In the genomic region with DNA sequence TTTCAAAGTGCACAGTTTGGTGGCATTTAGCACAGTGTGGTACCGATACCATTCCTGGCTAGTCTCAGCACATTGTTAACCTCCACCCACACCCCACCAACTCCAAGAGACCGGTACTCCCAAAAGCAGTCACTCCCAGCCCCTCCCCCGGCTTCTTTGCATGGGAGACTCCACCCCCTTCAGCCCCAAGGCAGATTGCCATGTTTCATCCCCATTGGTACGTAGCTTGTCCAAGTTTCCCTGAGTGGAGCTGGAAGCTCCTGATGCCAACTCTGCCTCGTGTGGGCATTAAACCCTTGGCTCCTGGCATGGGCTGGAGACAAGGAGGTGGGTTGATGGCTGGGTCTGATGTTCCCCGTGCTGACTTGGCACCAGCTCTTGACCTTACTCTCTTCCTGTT, we compare ENCODE assay signal across 15 mouse cellular contexts.
DNase-seq lines count a peak whose midpoint lies in the region; TF ChIP-seq lines count a peak whose summit lies in the region.
"Had no signal": no experiment of that assay in that cellular context is flagged by ENCODE, and none has a peak within 500 bp of the region (broad histone marks: within the 10 kb centered on the region; RNA-seq: fewer than 3 reads in every experiment).

No protein-coding gene starts in this region.

- intact Hi-C loops in left cerebral cortex, postnatal 4 days (cut with DNase I), result no loop called here

- DNase-seq in cerebellum, postnatal 10 days, result peak; percentile 72 to 83
- DNase-seq in cerebellum, postnatal 36 days, result no peak
- DNase-seq in left cerebral cortex, postnatal 4 days, result peak; percentile 62
- DNase-seq in left cerebral cortex, adult 9 months (ENCODE audit: low spot score in 2 of 2), result no peak
- peak; percentile 17 for DNase-seq in ES-CJ7 (ENCODE audit: low read depth, low spot score)
- peak; percentile 75 for DNase-seq in brain, embryonic 14.5 days (ENCODE audit: low read depth)
- DNase-seq in layer of hippocampus, adult 11-12 months (ENCODE audit: low spot score), result no peak
- DNase-seq: adrenal gland, adult 8-10 months; cerebellum, adult 9-10 months; gastrocnemius, postnatal 25 days; heart, adult 11 months; heart, postnatal 36 days; kidney, adult 2 months; kidney, postnatal 4 days; layer of hippocampus, postnatal 36 days had no signal

- TF ChIP-seq POLR2A in brain, embryonic 14.5 days (IDR thresholded peaks at IDR 0.05; ENCODE audit: borderline replicate concordance, extremely low read depth, insufficient read depth, insufficient read length, poor library complexity, severe bottlenecking), result no peak

- TF ChIP-seq CTCF in brain, embryonic 14.5 days (IDR thresholded peaks at IDR 0.05; ENCODE audit: borderline replicate concordance, extremely low read depth, insufficient read depth, insufficient read length), result no peak

Comparison
In these comparisons a context has a peak if more than half of its experiments do, and no peak if none do; other contexts are left out.
1. DNase-seq: peak in cerebellum, postnatal 10 days (2 of 2), left cerebral cortex, postnatal 4 days (single experiment), ES-CJ7 (single experiment) and brain, embryonic 14.5 days (single experiment); none in cerebellum, postnatal 36 days (0 of 2), left cerebral cortex, adult 9 months (0 of 2) and layer of hippocampus, adult 11-12 months (single experiment).